Mouse (Mus musculus) MEL (cell line): ENCODE measurements at regions not wholly inside any gene's neighbourhood (a gene's known extent, or its start where the extent isn't known, plus 50 kb on each side); places are given as distances from the start of the nearest gene placed in this dataset.

ENCODE experiments used
- DNase-seq: peaks from one replicate; pipeline ENCODE4 v3.0.0; 2011; ENCODE audit warnings: low read depth, low spot score
- H3K27ac ChIP-seq: 2 replicates; pipeline ENCODE4 v1.5.1; 2012; ENCODE audit warnings: low read depth, mild to moderate bottlenecking, control low read depth, low read length, moderate library complexity; ENCODE audit not compliant: control insufficient read depth
- H3K27me3 ChIP-seq, 2 experiments: fragments of 150-350 bp in 1 of 2; sonication (generic) in 1 of 2; 2 replicates each; pipeline ENCODE4 v1.6.1; 2012; ENCODE audit warnings: low read length in 2 of 2, mild to moderate bottlenecking in 2 of 2, improper control_type of control experiment in 1 of 2, moderate library complexity in 1 of 2; ENCODE audit not compliant: insufficient read depth in 2 of 2, control insufficient read depth in 1 of 2
- H3K36me3 ChIP-seq, 2 experiments: 2 replicates each; pipeline ENCODE4 v1.6.1; 2012 to 2014; ENCODE audit warnings: low read length in 2 of 2, improper control_type of control experiment in 1 of 2, inconsistent platforms in 1 of 2, mild to moderate bottlenecking in 1 of 2; ENCODE audit not compliant: insufficient read depth in 2 of 2, control insufficient read depth in 1 of 2
- H3K4me1 ChIP-seq, 2 experiments: fragments of 150-350 bp in 1 of 2; sonication (generic) in 1 of 2; 2 replicates each; pipeline ENCODE4 v1.6.1; 2012; ENCODE audit warnings: low read length in 2 of 2, improper control_type of control experiment in 1 of 2, mild to moderate bottlenecking in 1 of 2; ENCODE audit not compliant: insufficient read depth in 2 of 2, control insufficient read depth in 1 of 2
- H3K4me3 ChIP-seq, 2 experiments: fragments of 150-350 bp in 1 of 2; sonication (generic) in 1 of 2; 2 replicates each; pipeline ENCODE4 v1.5.1; 2012; ENCODE audit warnings: low read depth in 2 of 2, low read length in 2 of 2, mild to moderate bottlenecking in 2 of 2, moderate library complexity in 2 of 2, control low read depth in 1 of 2, improper control_type of control experiment in 1 of 2; ENCODE audit not compliant: control insufficient read depth in 1 of 2, insufficient read depth in 1 of 2
- H3K79me2 ChIP-seq: 2 replicates; pipeline ENCODE4 v1.6.1; 2012; ENCODE audit warnings: mild to moderate bottlenecking, low read length, moderate library complexity; ENCODE audit not compliant: control insufficient read depth, poor library complexity, insufficient read depth
- H3K9ac ChIP-seq: 2 replicates; pipeline ENCODE4 v1.6.1; 2012; ENCODE audit warnings: low read depth, mild to moderate bottlenecking, control low read depth, low read length, moderate library complexity; ENCODE audit not compliant: control insufficient read depth, poor library complexity, severe bottlenecking
- H3K9me3 ChIP-seq: fragments of 150-350 bp; sonication (generic); replicated peaks from 2 replicates; pipeline ENCODE4 v1.6.1; 2012; ENCODE audit warnings: mild to moderate bottlenecking, low read length, improper control_type of control experiment, moderate library complexity; ENCODE audit not compliant: insufficient read depth
- CHD1 ChIP-seq: IDR thresholded peaks from 2 replicates; pipeline ENCODE4 v1.6.1; 2012; ENCODE audit warnings: low read depth, mild to moderate bottlenecking, inconsistent platforms, low read length, improper control_type of control experiment
- CTCF ChIP-seq, 3 experiments: IDR thresholded peaks in 2 of 3; conservative IDR thresholded peaks in 1 of 3; 2 replicates each; pipeline ENCODE4 v1.5.1; 2011 to 2012; ENCODE audit warnings: low read length in 3 of 3, low read depth in 2 of 3, mild to moderate bottlenecking in 2 of 3, improper control_type of control experiment in 1 of 3, inconsistent platforms in 1 of 3, mixed read lengths in 1 of 3, moderate library complexity in 1 of 3; ENCODE audit not compliant: control insufficient read depth in 1 of 3, insufficient read depth in 1 of 3, poor library complexity in 1 of 3, severe bottlenecking in 1 of 3
- E2F4 ChIP-seq: IDR thresholded peaks from 2 replicates; pipeline ENCODE4 v1.6.1; 2011; ENCODE audit warnings: low read depth, low read length, improper control_type of control experiment, borderline replicate concordance
- ELF1 ChIP-seq: IDR thresholded peaks from 2 replicates; pipeline ENCODE4 v1.6.1; 2014; ENCODE audit warnings: low read depth, mild to moderate bottlenecking, inconsistent platforms, low read length, improper control_type of control experiment, moderate library complexity
- EP300 ChIP-seq, 2 experiments: IDR thresholded peaks; 2 replicates each; pipeline ENCODE4 v1.6.1; 2011; ENCODE audit warnings: improper control_type of control experiment in 2 of 2, low read length in 2 of 2, low read depth in 1 of 2, mild to moderate bottlenecking in 1 of 2
- ETS1 ChIP-seq: IDR thresholded peaks from 2 replicates; pipeline ENCODE4 v1.6.1; 2012; ENCODE audit warnings: low read depth, mild to moderate bottlenecking, inconsistent platforms, low read length, improper control_type of control experiment, moderate library complexity
- GABPA ChIP-seq: IDR thresholded peaks from 2 replicates; pipeline ENCODE4 v1.6.1; 2012; ENCODE audit warnings: low read depth, mild to moderate bottlenecking, inconsistent platforms, low read length, improper control_type of control experiment, moderate library complexity
- GATA1 ChIP-seq: IDR thresholded peaks from 2 replicates; pipeline ENCODE4 v1.6.1; 2011; ENCODE audit warnings: low read depth, low read length, improper control_type of control experiment
- HCFC1 ChIP-seq: IDR thresholded peaks from 2 replicates; pipeline ENCODE4 v1.6.1; 2012; ENCODE audit warnings: low read depth, mild to moderate bottlenecking, inconsistent platforms, low read length, improper control_type of control experiment, moderate library complexity
- KAT2A ChIP-seq: conservative IDR thresholded peaks from 2 replicates; pipeline ENCODE4 v1.6.1; 2012; ENCODE audit warnings: low read depth, low read length, improper control_type of control experiment, inconsistent platforms
- MAFK ChIP-seq: IDR thresholded peaks from 2 replicates; pipeline ENCODE4 v1.6.1; 2011; ENCODE audit warnings: low read depth, mild to moderate bottlenecking, low read length, improper control_type of control experiment, borderline replicate concordance
- MEF2A ChIP-seq: IDR thresholded peaks from 2 replicates; pipeline ENCODE4 v1.6.1; 2014; ENCODE audit warnings: low read depth, mild to moderate bottlenecking, inconsistent platforms, low read length, improper control_type of control experiment; ENCODE audit not compliant: poor library complexity, insufficient replicate concordance, severe bottlenecking; ENCODE audit errors: extremely low read depth
- MXI1 ChIP-seq: IDR thresholded peaks from 2 replicates; pipeline ENCODE4 v1.6.1; 2011; ENCODE audit warnings: mild to moderate bottlenecking, low read depth, low read length, improper control_type of control experiment
- MYB ChIP-seq: IDR thresholded peaks from 2 replicates; pipeline ENCODE4 v1.6.1; 2011; ENCODE audit warnings: mild to moderate bottlenecking, low read depth, low read length, improper control_type of control experiment
- MYC ChIP-seq: IDR thresholded peaks from 2 replicates; pipeline ENCODE4 v1.6.1; 2011; ENCODE audit warnings: low read depth, mild to moderate bottlenecking, low read length, improper control_type of control experiment, moderate library complexity
- NELFE ChIP-seq: IDR thresholded peaks from 2 replicates; pipeline ENCODE4 v1.6.1; 2011; ENCODE audit warnings: low read depth, low read length, improper control_type of control experiment
- NRF1 ChIP-seq: IDR thresholded peaks from 2 replicates; pipeline ENCODE4 v1.6.1; 2014; ENCODE audit warnings: low read depth, mild to moderate bottlenecking, inconsistent platforms, low read length, improper control_type of control experiment, moderate library complexity; ENCODE audit not compliant: poor library complexity, insufficient read depth, severe bottlenecking
- POLR2A ChIP-seq, 2 experiments: IDR thresholded peaks; 2 replicates each; pipeline ENCODE4 v1.6.1; 2011 to 2012; ENCODE audit warnings: low read length in 2 of 2, mild to moderate bottlenecking in 2 of 2, control low read depth in 1 of 2, improper control_type of control experiment in 1 of 2, low read depth in 1 of 2, moderate library complexity in 1 of 2; ENCODE audit not compliant: control insufficient read depth in 1 of 2, insufficient read depth in 1 of 2, poor library complexity in 1 of 2
- POLR2AphosphoS2 ChIP-seq: IDR thresholded peaks from 2 replicates; pipeline ENCODE4 v1.6.1; 2011; ENCODE audit warnings: low read length, improper control_type of control experiment
- RAD21 ChIP-seq: IDR thresholded peaks from 2 replicates; pipeline ENCODE4 v1.6.1; 2011; ENCODE audit warnings: mild to moderate bottlenecking, low read depth, low read length, improper control_type of control experiment
- RCOR1 ChIP-seq: IDR thresholded peaks from 2 replicates; pipeline ENCODE4 v1.6.1; 2012; ENCODE audit warnings: low read depth, mild to moderate bottlenecking, inconsistent platforms, low read length, improper control_type of control experiment
- SIN3A ChIP-seq: IDR thresholded peaks from 2 replicates; pipeline ENCODE4 v1.6.1; 2012; ENCODE audit warnings: low read length, improper control_type of control experiment, inconsistent platforms
- SMC3 ChIP-seq: IDR thresholded peaks from 2 replicates; pipeline ENCODE4 v1.6.1; 2011; ENCODE audit warnings: low read depth, low read length, improper control_type of control experiment
- TCF12 ChIP-seq: IDR thresholded peaks from 2 replicates; pipeline ENCODE4 v1.6.1; 2014; ENCODE audit warnings: low read depth, mild to moderate bottlenecking, inconsistent platforms, low read length, improper control_type of control experiment, moderate library complexity
- UBTF ChIP-seq: IDR thresholded peaks from 2 replicates; pipeline ENCODE4 v1.6.1; 2012; ENCODE audit warnings: low read depth, mild to moderate bottlenecking, inconsistent platforms, low read length, improper control_type of control experiment, moderate library complexity, borderline replicate concordance; ENCODE audit not compliant: insufficient read depth
- USF2 ChIP-seq, 2 experiments: IDR thresholded peaks; 2 replicates each; pipeline ENCODE4 v1.6.1; 2011 to 2012; ENCODE audit warnings: improper control_type of control experiment in 2 of 2, low read length in 2 of 2, borderline replicate concordance in 1 of 2, inconsistent platforms in 1 of 2, low read depth in 1 of 2, mild to moderate bottlenecking in 1 of 2; ENCODE audit not compliant: insufficient read depth in 1 of 2
- ZMIZ1 ChIP-seq: IDR thresholded peaks from 2 replicates; pipeline ENCODE4 v1.6.1; 2012; ENCODE audit warnings: low read depth, mild to moderate bottlenecking, inconsistent platforms, low read length, improper control_type of control experiment, moderate library complexity
- ZNF384 ChIP-seq: IDR thresholded peaks from 2 replicates; pipeline ENCODE4 v1.6.1; 2012; ENCODE audit warnings: low read depth, mild to moderate bottlenecking, inconsistent platforms, low read length, improper control_type of control experiment

DNA sequence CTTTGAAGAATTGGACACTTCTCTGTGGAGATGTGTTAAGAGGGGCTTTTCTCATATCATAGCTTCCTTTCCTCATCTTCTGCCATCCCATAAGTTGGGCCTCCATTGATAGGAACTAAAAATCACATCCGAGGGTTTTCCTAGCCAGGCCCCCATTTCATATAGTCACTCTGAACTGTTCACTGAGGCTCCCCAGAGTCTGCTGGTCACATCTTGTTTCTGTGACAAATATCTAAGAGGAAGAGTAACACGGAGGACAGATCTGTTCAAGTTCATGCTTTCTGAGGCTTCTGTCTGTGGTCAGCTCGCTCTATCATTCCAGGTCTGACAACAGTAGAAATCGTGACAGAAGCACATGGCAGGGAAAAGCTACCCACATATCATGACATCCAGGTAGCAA is 216.0 kb upstream of the Clint1 start:
- H3K79me2 ChIP-seq: no peaks in the 10 kb centered on the region
- DNase-seq: no peak
- TF ChIP-seq GABPA (no peak), MAFK (no peak), CTCF (IDR thresholded peaks at IDR 0.05 in 2 of 3, conservative IDR thresholded peaks at IDR 0.05 in 1 of 3; ENCODE audit: control insufficient read depth in 1 of 3, insufficient read depth in 1 of 3, low read depth in 2 of 3, low read length in 3 of 3, poor library complexity in 1 of 3, severe bottlenecking in 1 of 3) (no peak), RAD21 (no peak), GATA1 (no peak), POLR2A (IDR thresholded peaks at IDR 0.05; ENCODE audit: control insufficient read depth in 1 of 2, insufficient read depth in 1 of 2, low read depth in 1 of 2, low read length in 2 of 2, poor library complexity in 1 of 2) (no peak), MEF2A (no peak), POLR2AphosphoS2 (no peak), E2F4 (no peak), NELFE (no peak), KAT2A (no peak), EP300 (IDR thresholded peaks at IDR 0.05; ENCODE audit: low read depth in 1 of 2, low read length in 2 of 2) (no peak), SMC3 (no peak), ZMIZ1 (no peak), MXI1 (no peak)
- TF ChIP-seq, all 39 proteins: peak for 0
- Histone ChIP-seq H3K4me1 (no peaks in the 10 kb centered on the region), H3K27me3 (no peaks in the 10 kb centered on the region), H3K9me3 (no peaks in the 10 kb centered on the region), H3K27ac (no peak overlapping the region), H3K9ac (no peak overlapping the region), H3K4me3 (no peak overlapping the region), H3K36me3 (no peaks in the 10 kb centered on the region)

- no peaks in the 10 kb centered on the region for H3K79me2 ChIP-seq
- H3K4me1 ChIP-seq: no peaks in the 10 kb centered on the region
- no peaks in the 10 kb centered on the region for H3K36me3 ChIP-seq
- no peaks in the 10 kb centered on the region for H3K9me3 ChIP-seq
- no peak overlapping the region for H3K9ac ChIP-seq
- TF ChIP-seq NELFE (no peak), TCF12 (no peak), CHD1 (no peak), MYB (no peak), ZNF384 (no peak), USF2 (IDR thresholded peaks at IDR 0.05; ENCODE audit: borderline replicate concordance in 1 of 2, insufficient read depth in 1 of 2, low read depth in 1 of 2, low read length in 2 of 2) (no peak), NRF1 (no peak), UBTF (no peak), ETS1 (no peak), MAFK (no peak), RCOR1 (no peak), KAT2A (no peak), ELF1 (no peak), POLR2AphosphoS2 (no peak), HCFC1 (no peak), GABPA (no peak), MYC (no peak), SIN3A (no peak)
- no peak overlapping the region for H3K27ac ChIP-seq
- no peak for DNase-seq
- no peaks in the 10 kb centered on the region for H3K27me3 ChIP-seq
- H3K4me3 ChIP-seq: no peak overlapping the region
Measured at GRCm38 (mm10) chr11:45639236-45639635, 212.6 kb upstream of the Clint1 start.
